Mouse (Mus musculus): Measurements from ENCODE around the gene Drg1. TPM values are rescaled to one million over a fixed set of nuclear protein-coding genes. Genes with fewer than 3 reads are reported as not detected.
"Not testable (repeated sequence)": the region's sequence is repeated elsewhere in the genome, so short reads cannot be mapped to it uniquely, and the experiment has no call there.

The Drg1 gene
- polyA plus RNA-seq, 1 experiment from 2014 or later: 159 TPM

DNA sequence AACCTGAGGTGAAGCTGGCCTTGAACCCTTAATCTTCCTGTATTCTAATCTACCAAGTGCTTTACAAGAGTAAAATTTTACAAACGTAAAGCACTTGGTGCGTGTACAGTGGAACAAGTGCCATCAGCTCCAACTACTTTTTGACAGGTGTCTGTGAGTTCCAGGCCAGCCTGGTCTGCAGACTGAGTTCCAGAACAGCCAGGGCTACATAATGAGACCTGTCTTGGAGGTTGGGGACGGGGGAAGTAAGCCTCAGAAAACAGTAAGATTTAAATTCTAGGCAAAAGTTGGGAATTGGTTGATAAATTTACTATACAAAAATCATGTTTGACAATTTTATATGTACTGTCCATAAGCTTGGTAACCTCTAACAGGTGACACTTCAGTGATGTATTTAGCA is 61.0 kb downstream of the Drg1 start:
- Histone ChIP-seq H3K36me3 (peaks cover 55% of the 10 kb centered on the region), H3K9ac (peak overlapping the region; percentile 72), H3K9me3 (replicated peaks) (no peaks in the 10 kb centered on the region), H3K4me2 (peak overlapping the region; percentile 56), H3K27ac (no peak overlapping the region), H3K27me3 (no peaks in the 10 kb centered on the region), H3K4me3 (replicated peaks) (peak overlapping the region; percentile 60), H3K4me1 (replicated peaks) (peaks cover 18% of the 10 kb centered on the region)
- DNase-seq: no peak
- no peak for ATAC-seq (ENCODE audit: low read depth)
- WGBS (ENCODE audit: insufficient replicate concordance): 81% methylated on average over 3 of the region's 3 CpGs

DNA sequence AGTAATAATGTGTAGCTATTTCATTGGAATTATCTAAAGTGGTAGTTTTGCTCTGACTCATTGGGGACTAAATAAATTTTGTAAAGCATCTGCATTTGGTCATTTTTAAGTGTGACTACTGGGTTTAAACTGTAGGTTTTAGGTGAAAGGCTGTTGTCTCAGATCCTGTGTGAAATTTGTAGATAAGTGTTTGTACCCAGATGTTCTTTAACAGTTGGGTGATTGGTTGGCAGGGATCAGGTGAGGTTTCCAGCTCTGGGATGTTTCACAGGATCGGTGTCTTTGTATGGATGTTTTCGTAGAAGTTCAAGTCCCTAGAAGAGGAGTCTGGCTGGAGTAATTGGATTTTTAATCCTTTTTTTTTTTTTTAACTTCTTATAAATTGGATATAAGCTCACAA is 62.4 kb downstream of the Drg1 start:
- peaks cover 18% of the 10 kb centered on the region for H3K4me1 ChIP-seq (replicated peaks)
- peaks cover 43% of the 10 kb centered on the region for H3K36me3 ChIP-seq
- H3K27ac ChIP-seq: no peak overlapping the region
- ATAC-seq (ENCODE audit: low read depth) (no peak), DNase-seq (no peak)
- H3K4me2 ChIP-seq: peak overlapping the region; percentile 56
- H3K9me3 ChIP-seq (replicated peaks): no peaks in the 10 kb centered on the region
- H3K4me3 ChIP-seq (replicated peaks): peak overlapping the region; percentile 60
- no peaks in the 10 kb centered on the region for H3K27me3 ChIP-seq
- peak overlapping the region; percentile 72 for H3K9ac ChIP-seq
- 37% methylated on average over 2 of the region's 2 CpGs for WGBS (ENCODE audit: insufficient replicate concordance)

DNA sequence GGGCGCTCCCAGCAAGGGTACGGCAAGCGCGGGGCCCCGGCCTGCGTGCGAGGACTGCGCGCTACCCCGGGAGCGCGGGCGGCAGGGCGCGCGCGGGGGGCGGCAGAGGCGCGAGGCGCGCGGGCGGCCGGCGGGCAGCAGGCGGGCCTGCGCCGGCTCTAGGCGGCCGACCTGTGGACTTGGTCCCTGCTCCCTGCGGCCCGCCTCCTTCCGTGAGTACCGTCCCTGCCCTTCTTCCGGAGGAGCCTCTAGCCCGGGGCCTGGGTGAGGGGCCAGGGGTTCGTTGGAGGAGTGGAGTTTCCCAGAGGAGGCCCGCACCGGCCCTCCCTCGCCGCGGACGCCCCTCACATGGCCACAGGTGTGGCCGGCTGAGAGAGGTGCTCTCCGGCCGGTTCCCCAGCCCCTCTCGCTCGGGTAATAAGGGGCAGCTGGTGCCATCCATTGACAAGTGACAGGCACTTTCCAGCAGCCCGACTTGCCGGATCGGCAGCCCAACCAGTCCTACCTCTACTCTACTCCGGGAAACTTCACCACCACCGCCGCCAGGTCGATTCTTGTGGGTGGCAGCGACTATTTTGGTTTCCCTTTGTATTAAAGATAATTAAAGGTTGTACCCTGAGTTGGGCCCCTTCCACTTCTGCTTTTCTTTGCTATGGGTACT is 63.3 kb downstream of the Drg1 start:
- Histone ChIP-seq H3K9ac (peak overlapping the region; percentile 72), H3K4me2 (peak overlapping the region; percentile 56), H3K27ac (peak overlapping the region; percentile 62), H3K4me1 (replicated peaks) (peaks cover 18% of the 10 kb centered on the region), H3K4me3 (replicated peaks) (peak overlapping the region; percentile 60), H3K36me3 (peaks cover 34% of the 10 kb centered on the region), H3K27me3 (no peaks in the 10 kb centered on the region), H3K9me3 (replicated peaks) (no peaks in the 10 kb centered on the region)
- ATAC-seq (ENCODE audit: low read depth) (peak; percentile 64), DNase-seq (peak; percentile 54)
- under 1% methylated on average over 55 of the region's 57 CpGs for WGBS (ENCODE audit: insufficient replicate concordance)

DNA sequence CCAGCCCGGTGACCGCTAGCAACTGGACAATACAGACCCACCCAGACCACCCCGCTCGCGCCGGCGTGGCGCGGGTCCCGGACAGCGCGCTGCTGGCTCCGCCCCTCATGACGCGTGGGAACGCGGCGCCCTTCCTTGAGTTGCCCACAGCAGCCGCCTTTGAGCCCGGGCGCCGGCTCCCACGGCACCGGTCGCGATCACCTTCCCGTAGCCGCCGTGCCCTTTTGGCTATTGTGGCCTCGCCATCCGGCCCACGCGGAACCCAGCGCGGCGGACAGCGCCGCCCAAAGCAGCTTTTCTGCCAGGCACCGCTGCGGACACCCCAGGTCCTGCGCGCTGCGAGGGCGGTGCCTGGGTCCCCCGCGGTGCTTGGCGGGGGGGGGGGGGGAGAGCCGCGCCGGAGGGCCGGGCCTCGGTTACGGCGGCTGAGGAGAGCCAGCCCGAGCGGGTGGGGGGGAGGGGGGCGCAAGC is 63.9 kb downstream of the Drg1 start, which contains the start of gene Eif4enif1:
TSS of gene Eif4enif1 (plus strand) at position 162 of the 471 bp plus-strand sequence.
- Histone ChIP-seq H3K4me1 (replicated peaks) (peaks cover 18% of the 10 kb centered on the region), H3K27ac (peak within 1 kb of the TSS; percentile 62), H3K4me2 (peak within 1 kb of the TSS; percentile 56), H3K27me3 (no peaks in the 10 kb centered on the region), H3K4me3 (replicated peaks) (peak within 1 kb of the TSS; percentile 60), H3K36me3 (peaks cover 27% of the 10 kb centered on the region), H3K9ac (peak within 1 kb of the TSS; percentile 72), H3K9me3 (replicated peaks) (no peaks in the 10 kb centered on the region)
- ATAC-seq (ENCODE audit: low read depth): peak; percentile 85
- WGBS (ENCODE audit: insufficient replicate concordance): 0% methylated on average over 41 of the region's 57 CpGs
- peak; percentile 84 for DNase-seq

DNA sequence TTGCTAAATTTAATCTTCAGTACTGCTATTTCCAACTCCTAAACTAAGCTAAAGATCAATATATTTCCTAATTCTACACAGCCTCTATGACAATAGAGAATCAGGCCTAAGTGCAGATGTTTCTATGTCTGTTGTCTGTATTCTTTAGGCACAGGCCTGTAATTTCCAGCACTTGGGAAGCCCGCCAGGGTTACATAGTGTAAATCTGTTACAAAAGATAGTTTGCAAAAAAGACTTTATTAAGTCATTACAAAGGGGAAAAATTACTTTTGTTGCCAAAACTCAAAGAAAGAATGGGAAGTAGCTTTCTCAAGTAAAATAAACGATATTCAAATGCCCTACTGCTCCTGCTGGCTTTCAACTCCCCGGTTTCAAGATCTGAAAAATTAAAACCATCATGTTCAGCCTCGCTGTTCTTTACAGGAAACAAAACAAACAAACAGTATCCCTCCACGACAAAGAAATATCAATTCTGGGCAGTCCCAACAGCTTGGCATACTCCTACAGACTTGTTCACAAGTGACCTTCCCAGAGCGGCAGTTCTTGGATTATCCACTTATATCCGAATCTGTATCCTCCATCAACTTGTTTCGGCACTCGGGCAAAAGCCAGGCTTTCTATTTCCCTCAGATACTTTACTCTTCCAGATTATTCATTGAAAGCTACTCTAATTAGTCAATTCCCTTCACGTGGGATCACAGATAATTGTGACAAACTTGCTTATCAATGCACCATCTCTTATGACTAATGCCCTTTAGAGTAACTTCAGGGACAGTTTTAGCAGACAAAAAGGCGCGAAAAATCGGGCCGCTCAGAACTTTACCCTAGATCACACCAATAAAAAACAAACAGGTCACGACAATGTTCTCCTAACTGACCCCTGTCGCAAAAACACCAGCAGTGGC is 64.6 kb downstream of the Drg1 start:
- WGBS (ENCODE audit: insufficient replicate concordance): 6% methylated on average over 16 of the region's 16 CpGs
- H3K9me3 ChIP-seq (replicated peaks): no peaks in the 10 kb centered on the region
- H3K27me3 ChIP-seq: no peaks in the 10 kb centered on the region
- DNase-seq (no peak), ATAC-seq (ENCODE audit: low read depth) (peak; percentile 16)
- peaks cover 18% of the 10 kb centered on the region for H3K4me1 ChIP-seq (replicated peaks)
- peak overlapping the region; percentile 37 for H3K9ac ChIP-seq
- peaks cover 21% of the 10 kb centered on the region for H3K36me3 ChIP-seq
- peak overlapping the region; percentile 15 for H3K27ac ChIP-seq
- peak overlapping the region; percentile 60 for H3K4me3 ChIP-seq (replicated peaks)
- H3K4me2 ChIP-seq: peak overlapping the region; percentile 39

- ATAC-seq (ENCODE audit: low read depth); H3K4me3 ChIP-seq (replicated peaks); H3K9me3 ChIP-seq (replicated peaks); H3K27ac ChIP-seq; DNase-seq; H3K4me2 ChIP-seq; H3K27me3 ChIP-seq; H3K9ac ChIP-seq: not testable (repeated sequence)
- peaks cover 11% of the 10 kb centered on the region for H3K36me3 ChIP-seq
- peaks cover 13% of the 10 kb centered on the region for H3K4me1 ChIP-seq (replicated peaks)
- 77% methylated on average over 7 of the region's 7 CpGs for WGBS (ENCODE audit: insufficient replicate concordance)
These were observed 65.6 kb downstream of the Drg1 start for GRCm38 (mm10) chr11:3200636-3201035.

DNA sequence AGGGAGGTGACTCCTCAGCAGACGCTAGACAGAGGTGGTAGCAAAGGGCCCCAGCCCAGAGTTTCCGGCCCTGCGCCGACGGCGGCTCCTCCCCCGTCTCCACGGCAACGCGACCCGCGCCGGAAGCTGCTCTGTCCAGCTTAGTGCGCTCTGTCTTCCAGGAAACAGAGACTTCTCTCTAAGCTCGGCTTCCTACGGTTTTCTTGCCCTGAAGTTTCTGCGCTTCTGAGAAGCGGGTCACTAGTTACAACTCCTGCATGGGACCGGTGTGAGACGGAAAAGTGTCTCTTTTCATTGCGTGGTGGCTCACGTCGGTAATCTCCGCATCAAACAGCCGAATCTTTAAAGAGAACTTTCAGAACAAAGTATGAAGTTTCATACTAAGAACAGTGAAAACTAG is 72.9 kb downstream of the Drg1 start, which contains the start of gene Sfi1:
TSS of gene Sfi1 (minus strand) at position 101 of the 400 bp plus-strand sequence.
- no peak within 1 kb of the TSS for H3K27ac ChIP-seq
- no peaks in the 10 kb centered on the region for H3K4me1 ChIP-seq (replicated peaks)
- DNase-seq (no peak), ATAC-seq (ENCODE audit: low read depth) (no peak)
- WGBS (ENCODE audit: insufficient replicate concordance): 77% methylated on average over 25 of the region's 25 CpGs
- H3K9me3 ChIP-seq (replicated peaks): no peaks in the 10 kb centered on the region
- no peaks in the 10 kb centered on the region for H3K27me3 ChIP-seq
- H3K4me2 ChIP-seq: no peak within 1 kb of the TSS
- H3K9ac ChIP-seq: no peak within 1 kb of the TSS
- no peak within 1 kb of the TSS for H3K4me3 ChIP-seq (replicated peaks)
- no peaks in the 10 kb centered on the region for H3K36me3 ChIP-seq

- WGBS (ENCODE audit: insufficient replicate concordance): 54% methylated on average over 1 of the region's 1 CpGs
These were observed 83.5 kb downstream of the Drg1 start for GRCm38 (mm10) chr11:3182707-3183106.

DNA sequence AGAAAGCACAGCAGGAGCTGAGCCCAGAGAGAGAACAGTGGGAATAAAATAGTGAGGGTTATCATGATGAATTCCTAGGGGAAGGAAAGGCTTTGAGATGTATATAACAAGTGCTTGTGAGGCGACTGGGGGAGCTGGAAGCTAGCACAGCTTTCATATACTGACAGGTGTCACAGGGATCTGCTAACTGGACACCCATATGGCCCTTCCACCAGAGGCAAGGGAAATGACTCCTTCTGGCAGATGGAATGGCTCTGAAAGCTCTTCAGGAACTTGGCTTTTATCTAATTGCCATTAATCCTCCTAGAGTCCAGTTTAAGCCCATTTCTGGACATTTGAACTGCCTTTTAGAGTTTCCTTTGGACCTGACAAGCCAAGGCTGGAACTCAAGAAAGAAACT is 84.2 kb downstream of the Drg1 start:
- H3K27ac ChIP-seq; DNase-seq; ATAC-seq (ENCODE audit: low read depth); H3K27me3 ChIP-seq; H3K9ac ChIP-seq; H3K4me1 ChIP-seq (replicated peaks); H3K36me3 ChIP-seq; H3K4me2 ChIP-seq; H3K9me3 ChIP-seq (replicated peaks); H3K4me3 ChIP-seq (replicated peaks): not testable (repeated sequence)
- WGBS (ENCODE audit: insufficient replicate concordance): 65% methylated on average over 1 of the region's 1 CpGs

More at GRCm38 (mm10) chr11:3182707-3183106, 83.5 kb downstream of the Drg1 start:
- not testable (repeated sequence) for H3K9me3 ChIP-seq (replicated peaks); DNase-seq; H3K4me3 ChIP-seq (replicated peaks); ATAC-seq (ENCODE audit: low read depth); H3K4me2 ChIP-seq; H3K27ac ChIP-seq; H3K27me3 ChIP-seq; H3K36me3 ChIP-seq; H3K4me1 ChIP-seq (replicated peaks); H3K9ac ChIP-seq

GRCm38 (mm10) chr11:3181250-3181649 is 85.0 kb downstream of the Drg1 start:
- H3K4me2 ChIP-seq; ATAC-seq (ENCODE audit: low read depth); H3K36me3 ChIP-seq; H3K4me3 ChIP-seq (replicated peaks); H3K27ac ChIP-seq; H3K4me1 ChIP-seq (replicated peaks); H3K9ac ChIP-seq; H3K9me3 ChIP-seq (replicated peaks); H3K27me3 ChIP-seq: not testable (repeated sequence)
- 28% methylated on average over 4 of the region's 4 CpGs for WGBS (ENCODE audit: insufficient replicate concordance)
- DNase-seq: peak; percentile 42

DNA sequence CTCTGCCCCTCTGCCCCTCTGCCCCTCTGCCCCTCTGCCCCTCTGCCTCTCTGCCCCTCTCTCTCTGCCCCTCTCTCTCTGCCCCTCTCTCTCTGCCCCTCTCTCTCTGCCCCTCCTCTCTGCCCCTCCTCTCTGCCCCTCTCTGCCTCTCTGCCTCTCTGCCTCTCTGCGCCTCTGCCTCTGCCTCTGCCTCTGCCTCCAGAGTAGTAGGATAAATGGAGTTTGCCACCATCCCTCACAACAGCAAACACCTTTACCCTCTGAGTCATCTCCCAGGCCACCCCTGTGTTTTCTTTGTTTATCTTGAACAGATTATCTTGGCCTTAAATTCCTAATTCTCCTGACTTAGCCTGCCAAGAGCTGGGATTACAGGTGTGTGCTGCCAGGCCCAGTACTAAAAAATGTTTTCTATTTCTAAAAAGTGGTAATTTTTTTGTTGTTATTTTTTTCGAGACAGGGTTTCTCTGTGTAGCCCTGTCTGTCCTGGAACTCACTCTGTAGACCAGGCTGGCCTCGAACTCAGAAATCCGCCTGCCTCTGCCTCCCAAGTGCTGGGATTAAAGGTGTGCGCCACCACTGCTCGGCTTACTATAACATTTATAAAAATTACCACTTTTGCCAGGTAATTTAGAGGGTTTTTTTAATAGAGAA is 85.6 kb downstream of the Drg1 start:
- H3K36me3 ChIP-seq; H3K9me3 ChIP-seq (replicated peaks); H3K4me2 ChIP-seq; H3K27me3 ChIP-seq; DNase-seq; H3K9ac ChIP-seq; ATAC-seq (ENCODE audit: low read depth); H3K4me3 ChIP-seq (replicated peaks); H3K4me1 ChIP-seq (replicated peaks); H3K27ac ChIP-seq: not testable (repeated sequence)
- 64% methylated on average over 6 of the region's 6 CpGs for WGBS (ENCODE audit: insufficient replicate concordance)

Data from liver, embryonic 13.5 days (tissue).